Mouse (Mus musculus) kidney, adult 2 months (tissue): ENCODE data around the gene Nkiras2.

Experiments
- CTCF ChIP-seq: fragments of 200-500 bp; conservative IDR thresholded peaks from 2 replicates; pipeline ENCODE4 v1.5.1; 2011; ENCODE audit warnings: low read depth, mild to moderate bottlenecking, control low read depth, low read length, moderate library complexity, mixed read lengths; ENCODE audit not compliant: insufficient read depth, insufficient read length
- POLR2A ChIP-seq: fragments of 200-500 bp; IDR thresholded peaks from one replicate; pipeline ENCODE4 v1.6.1; 2011; ENCODE audit warnings: low read depth, low read length, control low read depth

- no peak for TF ChIP-seq CTCF
- TF ChIP-seq POLR2A: no peak
Measured at GRCm38 (mm10) chr11:100603813-100604212, 15.2 kb upstream of the Nkiras2 start.
